Mouse (Mus musculus): ENCODE data around the gene Gm28079.
"Not testable (repeated sequence)": the region's sequence is repeated elsewhere in the genome, so short reads cannot be mapped to it uniquely, and the experiment has no call there.

The Gm28079 gene

DNA sequence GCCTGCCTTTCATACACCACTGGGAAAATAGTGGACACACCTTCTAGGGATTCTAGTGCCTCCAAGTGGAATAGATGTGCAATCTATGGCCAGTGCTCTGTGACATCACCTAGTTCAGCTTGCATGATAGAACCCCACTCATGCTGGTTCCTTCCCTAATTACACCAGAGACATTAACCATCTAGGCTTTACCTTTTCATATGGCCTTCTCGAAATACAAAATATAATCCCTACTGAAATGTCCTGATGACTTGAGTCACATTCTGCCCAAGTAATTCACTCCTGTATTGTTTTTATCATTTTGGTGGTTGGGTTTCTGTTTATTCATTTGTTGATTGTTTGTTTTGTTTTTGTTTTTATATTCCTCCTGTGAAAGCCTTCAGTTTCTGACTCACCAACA lies at the start of gene Gm28079:
Gene Gm28079, minus strand, starts transcription at position 101 of the 400 bp plus-strand sequence.
- H3K36me3 ChIP-seq (ENCODE audit: insufficient read depth, low read length); H3K27me3 ChIP-seq (ENCODE audit: insufficient read depth, low read length); H3K9me3 ChIP-seq (ENCODE audit: low read length); H3K4me3 ChIP-seq (replicated peaks; ENCODE audit: low read length); H3K4me1 ChIP-seq (replicated peaks; ENCODE audit: low read depth, low read length): not testable (repeated sequence)
